Mouse (Mus musculus) liver, embryonic 11.5 days (tissue): ENCODE data around the gene Sds. TPM values are rescaled to one million over a fixed set of nuclear protein-coding genes. Genes with fewer than 3 reads are reported as not detected.

Experiments used
- ATAC-seq: fragments of 200-750 bp; cut with Nextera tagmentation; replicated peaks from 2 replicates; pipeline ENCODE4 v1.8.0; 2017; ENCODE audit warnings: moderate number of reproducible peaks, mild to moderate bottlenecking, moderate TSS enrichment, moderate library complexity; ENCODE audit not compliant: low FRiP score
- DNase-seq: peaks from one replicate; pipeline ENCODE4 v3.0.0-alpha.2; 2017; ENCODE audit warnings: low spot score
- H3K27ac ChIP-seq: fragments of 300-500 bp; sonication (generic); 2 replicates; pipeline ENCODE4 v1.5.1; 2014; ENCODE audit warnings: mild to moderate bottlenecking, low read depth, low read length, control low read depth
- H3K27me3 ChIP-seq: fragments of 300-500 bp; sonication (generic); replicated peaks from 2 replicates; pipeline ENCODE4 v1.6.1; 2014; ENCODE audit warnings: low read length, mixed read lengths; ENCODE audit not compliant: control insufficient read depth, insufficient read depth
- H3K36me3 ChIP-seq: fragments of 300-500 bp; sonication (generic); 2 replicates; pipeline ENCODE4 v1.6.1; 2014; ENCODE audit warnings: mild to moderate bottlenecking, low read length, moderate library complexity, mixed read lengths; ENCODE audit not compliant: control insufficient read depth, insufficient read depth
- H3K4me1 ChIP-seq: fragments of 300-500 bp; sonication (generic); replicated peaks from 2 replicates; pipeline ENCODE4 v1.6.1; 2014; ENCODE audit warnings: low read length, mixed read lengths; ENCODE audit not compliant: control insufficient read depth, insufficient read depth
- H3K4me2 ChIP-seq: fragments of 300-500 bp; sonication (generic); 2 replicates; pipeline ENCODE4 v1.6.1; 2014; ENCODE audit warnings: mild to moderate bottlenecking, control low read depth, moderate library complexity
- H3K4me3 ChIP-seq: fragments of 300-500 bp; sonication (generic); 2 replicates; pipeline ENCODE4 v1.5.1; 2014; ENCODE audit warnings: low read depth, low read length, control low read depth
- H3K9ac ChIP-seq: fragments of 300-500 bp; sonication (generic); 2 replicates; pipeline ENCODE4 v1.6.1; 2014; ENCODE audit warnings: low read depth, low read length, control low read depth
- H3K9me3 ChIP-seq: fragments of 300-500 bp; sonication (generic); 2 replicates; pipeline ENCODE4 v1.6.1; 2016; ENCODE audit warnings: low read length, inconsistent platforms, mixed read lengths; ENCODE audit not compliant: control insufficient read depth
- WGBS: fragments of 180-500 bp; shearing (Covaris S2); extraction: QIAGEN DNeasy Blood & Tissue Kit; methylation state at CpG from one replicate; pipeline ENCODE4 v1.1.7; 2014; 5-methylcytosine and 5-hydroxymethylcytosine counted together
- polyA plus RNA-seq: library from polyadenylated mRNA; unstranded; fragments of >200 nt; fragmentation: Nextera tagmentation; extraction: Ambion mirVana; gene quantifications from 2 replicates; pipeline ENCODE4 v1.2.1, GENCODE M21; 2014

The Sds gene
- polyA plus RNA-seq, 1 experiment from 2014 or later: not detected

DNA sequence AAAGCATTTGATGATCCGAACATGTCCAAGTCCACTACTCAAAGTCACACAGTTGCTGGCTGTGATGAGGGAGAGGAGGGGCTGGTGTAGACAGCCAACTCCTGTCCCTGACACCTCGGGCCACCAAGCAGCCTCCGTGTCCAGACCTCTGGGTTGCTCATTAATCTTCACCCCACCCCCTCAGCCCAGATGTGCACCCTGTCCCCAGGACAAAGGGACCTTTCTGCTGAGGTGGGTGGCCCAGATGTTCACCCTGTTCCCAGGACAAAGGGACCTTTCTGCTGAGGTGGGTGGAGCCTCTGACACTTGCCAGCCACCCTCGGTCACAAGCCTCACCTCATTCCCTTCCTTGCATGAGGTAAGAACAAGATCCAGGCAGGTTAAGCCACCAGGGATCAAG, 4.8 kb upstream of the Sds start:
- Histone ChIP-seq H3K4me2 (no peak overlapping the region), H3K4me3 (no peak overlapping the region), H3K9me3 (no peaks in the 10 kb centered on the region), H3K9ac (no peak overlapping the region), H3K36me3 (no peaks in the 10 kb centered on the region), H3K27ac (no peak overlapping the region), H3K27me3 (peaks cover 10% of the 10 kb centered on the region; the same call in 1 of the 2 replicates), H3K4me1 (no peaks in the 10 kb centered on the region)
- ATAC-seq (no peak), DNase-seq (no peak)
- 46% methylated on average over 4 of the region's 4 CpGs for WGBS

DNA sequence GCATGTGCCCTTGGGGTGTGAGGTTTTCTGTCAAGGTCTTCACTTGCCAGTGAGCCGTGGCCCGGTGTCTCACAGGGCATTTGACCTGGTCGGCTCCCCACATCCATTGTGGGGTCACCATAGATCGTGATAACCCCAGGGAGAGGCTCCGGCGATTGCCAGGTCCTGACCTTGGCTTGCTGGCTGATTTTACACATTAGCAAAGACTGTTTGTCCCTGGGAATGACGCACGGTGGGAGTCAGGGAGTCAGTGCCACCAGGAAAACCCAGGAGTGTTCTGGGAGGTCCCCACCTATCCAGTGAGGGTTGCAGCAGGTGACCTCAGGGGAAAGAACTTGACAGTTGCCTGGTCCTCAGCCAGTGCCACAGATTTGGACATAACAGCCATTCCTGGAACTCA, 3.6 kb upstream of the Sds start, which contains the start of gene Sdsl:
Sdsl (minus strand) TSS at position 41 of the 400 bp plus-strand sequence.
- no peak within 1 kb of the TSS for H3K9ac ChIP-seq
- H3K4me3 ChIP-seq: no peak within 1 kb of the TSS
- H3K36me3 ChIP-seq: no peaks in the 10 kb centered on the region
- H3K4me2 ChIP-seq: no peak within 1 kb of the TSS
- no peaks in the 10 kb centered on the region for H3K4me1 ChIP-seq
- no peak for DNase-seq
- H3K27ac ChIP-seq: no peak within 1 kb of the TSS
- ATAC-seq: no peak
- peaks cover 17% of the 10 kb centered on the region; the same call in 1 of the 2 replicates for H3K27me3 ChIP-seq
- 65% methylated on average over 8 of the region's 8 CpGs for WGBS
- no peaks in the 10 kb centered on the region for H3K9me3 ChIP-seq

DNA sequence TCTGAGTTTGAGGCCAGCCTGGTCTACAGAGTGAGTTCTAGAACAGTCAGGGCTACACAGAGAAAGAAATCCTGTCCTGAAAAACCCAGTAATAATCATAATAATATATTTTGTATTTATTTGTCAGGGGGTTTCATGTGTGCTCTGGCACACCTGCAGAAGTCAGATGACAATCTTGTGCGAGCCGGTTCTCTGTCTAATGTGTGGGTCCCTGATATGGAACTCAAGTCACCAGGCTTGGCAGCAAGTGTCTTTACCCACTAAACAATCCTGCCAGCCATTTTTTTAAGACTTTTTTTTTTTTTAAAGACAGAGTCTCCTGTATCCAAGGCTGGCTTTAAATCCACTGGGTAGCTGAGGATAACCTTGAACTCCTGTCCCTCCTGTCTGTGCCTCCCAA, 3.0 kb upstream of the Sds start:
- 87% methylated on average over 2 of the region's 2 CpGs for WGBS
- no peak overlapping the region for H3K9ac ChIP-seq
- H3K27ac ChIP-seq: no peak overlapping the region
- no peak overlapping the region for H3K4me2 ChIP-seq
- no peaks in the 10 kb centered on the region for H3K4me1 ChIP-seq
- H3K4me3 ChIP-seq: no peak overlapping the region
- ATAC-seq (no peak), DNase-seq (no peak)
- H3K27me3 ChIP-seq: peaks cover 17% of the 10 kb centered on the region; the same call in 1 of the 2 replicates
- no peaks in the 10 kb centered on the region for H3K9me3 ChIP-seq
- H3K36me3 ChIP-seq: no peaks in the 10 kb centered on the region

DNA sequence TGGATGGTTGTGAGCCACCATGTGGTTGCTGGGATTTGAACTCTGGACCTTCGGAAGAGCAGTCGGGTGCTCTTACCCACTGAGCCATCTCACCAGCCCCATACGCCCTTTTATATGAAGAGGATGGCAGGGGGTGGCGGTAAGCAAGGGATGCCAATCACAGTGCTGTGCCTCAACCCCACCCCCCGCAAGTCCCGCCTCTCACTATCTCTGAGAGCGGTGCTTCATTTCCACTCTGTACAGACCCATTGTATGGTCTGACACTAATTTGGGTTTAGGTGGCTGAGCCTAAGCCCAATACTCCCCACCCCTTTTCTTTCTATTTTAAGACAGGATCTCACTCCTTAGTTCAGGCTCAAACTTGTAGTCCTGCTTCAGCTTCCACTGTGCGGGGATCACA, 465 bp upstream of the Sds start:
- H3K27ac ChIP-seq: no peak overlapping the region
- no peak overlapping the region for H3K4me3 ChIP-seq
- H3K9me3 ChIP-seq: no peaks in the 10 kb centered on the region
- WGBS: 50% methylated on average over 8 of the region's 8 CpGs
- peaks cover 20% of the 10 kb centered on the region for H3K27me3 ChIP-seq
- no peaks in the 10 kb centered on the region for H3K36me3 ChIP-seq
- H3K4me2 ChIP-seq: peak overlapping the region; percentile 17; the same call in 1 of the 2 replicates
- no peak overlapping the region for H3K9ac ChIP-seq
- no peak for DNase-seq
- ATAC-seq: no peak
- no peaks in the 10 kb centered on the region for H3K4me1 ChIP-seq

DNA sequence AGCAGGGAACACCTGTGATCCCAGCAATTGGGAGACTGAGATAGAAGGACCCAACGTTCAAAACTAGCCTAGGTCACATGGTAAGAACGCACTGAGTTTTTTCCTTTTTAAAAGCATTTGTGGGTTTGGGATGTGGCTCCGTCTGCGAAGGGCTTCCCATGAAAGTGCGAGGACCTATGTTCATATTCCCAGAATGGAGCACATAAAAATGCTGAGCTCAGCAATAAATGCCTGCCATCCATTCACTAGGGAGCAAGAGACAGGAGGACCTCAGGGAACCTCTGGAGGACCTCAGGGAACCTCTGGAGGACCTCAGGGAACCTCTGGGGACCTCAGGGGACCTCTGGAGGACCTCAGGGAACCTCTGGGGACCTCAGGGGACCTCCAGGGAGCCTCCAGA, 1.7 kb downstream of the Sds start:
- H3K9ac ChIP-seq: no peak overlapping the region
- no peak for ATAC-seq
- H3K4me2 ChIP-seq: no peak overlapping the region
- no peaks in the 10 kb centered on the region for H3K36me3 ChIP-seq
- DNase-seq: no peak
- H3K27ac ChIP-seq: no peak overlapping the region
- peaks cover 20% of the 10 kb centered on the region for H3K27me3 ChIP-seq
- no peaks in the 10 kb centered on the region for H3K4me1 ChIP-seq
- H3K4me3 ChIP-seq: no peak overlapping the region
- H3K9me3 ChIP-seq: no peaks in the 10 kb centered on the region
- WGBS: 85% methylated on average over 5 of the region's 5 CpGs

DNA sequence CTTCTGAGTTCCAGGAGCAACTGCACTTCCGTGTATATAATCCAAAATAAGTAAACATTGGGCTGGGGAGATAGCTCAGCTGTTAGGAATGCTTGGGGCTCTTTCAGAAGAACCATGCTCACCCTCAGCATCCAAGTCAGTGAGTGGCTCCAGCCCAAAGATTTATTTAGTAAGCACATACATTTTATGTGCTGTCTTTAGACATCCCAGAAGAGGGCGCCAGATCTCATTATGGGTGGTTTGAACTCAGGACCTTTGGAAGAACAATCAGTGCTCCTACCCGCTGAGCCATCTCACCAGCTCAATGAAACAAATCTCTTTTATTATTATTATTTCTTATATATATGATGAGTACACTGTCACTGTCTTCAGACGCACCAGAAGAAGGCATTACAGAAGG, 3.2 kb downstream of the Sds start:
- Histone ChIP-seq H3K4me1 (no peaks in the 10 kb centered on the region), H3K9ac (no peak overlapping the region), H3K27ac (no peak overlapping the region), H3K4me3 (no peak overlapping the region), H3K27me3 (peaks cover 17% of the 10 kb centered on the region), H3K4me2 (no peak overlapping the region), H3K9me3 (no peaks in the 10 kb centered on the region), H3K36me3 (no peaks in the 10 kb centered on the region)
- no peak for ATAC-seq
- 58% methylated on average over 4 of the region's 4 CpGs for WGBS
- no peak for DNase-seq

DNA sequence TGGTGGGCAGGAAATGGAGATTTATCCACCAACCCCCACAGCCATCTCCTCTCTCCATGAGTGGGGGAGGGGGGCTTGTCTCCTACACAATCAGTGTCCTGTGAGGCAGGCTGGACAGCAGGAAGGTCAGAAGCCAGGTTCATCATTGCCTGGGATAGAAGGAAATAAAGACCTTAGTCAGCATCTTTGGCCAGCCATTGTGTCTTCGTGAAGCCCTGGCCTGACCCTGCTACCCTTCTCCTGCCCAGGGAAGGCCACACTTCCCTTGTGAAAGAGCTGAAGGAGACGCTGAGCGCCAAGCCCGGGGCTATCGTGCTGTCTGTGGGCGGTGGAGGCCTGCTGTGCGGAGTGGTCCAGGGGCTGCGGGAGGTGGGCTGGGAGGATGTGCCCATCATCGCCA, 4.9 kb downstream of the Sds start:
- H3K4me2 ChIP-seq: no peak overlapping the region
- 74% methylated on average over 9 of the region's 9 CpGs for WGBS
- ATAC-seq: no peak
- no peaks in the 10 kb centered on the region for H3K36me3 ChIP-seq
- H3K27ac ChIP-seq: no peak overlapping the region
- H3K27me3 ChIP-seq: peaks cover 13% of the 10 kb centered on the region
- no peak overlapping the region for H3K4me3 ChIP-seq
- DNase-seq: no peak
- no peaks in the 10 kb centered on the region for H3K4me1 ChIP-seq
- no peaks in the 10 kb centered on the region for H3K9me3 ChIP-seq
- H3K9ac ChIP-seq: no peak overlapping the region

DNA sequence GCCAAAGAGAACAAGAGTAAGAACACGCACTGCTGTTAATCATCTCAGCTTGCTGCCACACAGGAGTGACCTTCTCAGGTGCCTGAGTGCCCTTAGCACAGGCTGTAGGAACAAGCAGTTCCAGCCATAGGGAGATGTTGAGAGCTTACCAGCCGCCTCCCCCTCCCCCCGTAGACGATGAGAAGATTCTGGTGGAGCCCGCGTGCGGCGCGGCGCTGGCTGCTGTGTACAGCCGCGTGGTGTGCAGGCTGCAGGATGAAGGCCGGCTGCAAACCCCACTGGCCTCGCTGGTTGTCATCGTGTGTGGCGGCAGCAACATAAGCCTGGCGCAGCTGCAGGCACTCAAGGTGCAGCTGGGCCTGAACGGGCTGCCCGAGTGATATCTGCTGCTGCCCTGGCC, 7.1 kb downstream of the Sds start:
- Histone ChIP-seq H3K36me3 (no peaks in the 10 kb centered on the region; the same call in 1 of the 2 replicates), H3K9ac (no peak overlapping the region), H3K4me3 (no peak overlapping the region), H3K4me2 (no peak overlapping the region), H3K27me3 (peaks cover 2% of the 10 kb centered on the region), H3K9me3 (no peaks in the 10 kb centered on the region), H3K27ac (no peak overlapping the region), H3K4me1 (no peaks in the 10 kb centered on the region)
- WGBS: 82% methylated on average over 19 of the region's 19 CpGs
- ATAC-seq (no peak), DNase-seq (no peak)

DNA sequence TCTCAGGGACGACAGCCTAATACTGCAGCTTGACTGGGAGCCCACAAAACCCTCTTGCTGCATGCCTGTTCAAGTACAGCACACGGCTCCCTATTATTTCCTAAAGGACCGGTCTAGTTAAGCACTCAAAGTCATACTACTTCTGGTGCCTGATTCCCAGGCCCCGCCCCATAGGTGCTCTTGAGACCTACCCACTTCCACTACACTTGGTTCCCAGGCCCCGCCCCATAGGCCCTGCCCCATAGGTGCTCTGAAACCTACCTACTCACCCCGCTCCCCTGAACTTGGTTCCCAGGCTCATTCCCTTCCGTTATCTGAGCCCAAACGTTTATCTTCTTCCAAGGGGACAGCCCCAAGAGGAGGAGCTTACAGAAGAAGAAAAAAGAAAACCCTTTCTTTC, 11.5 kb downstream of the Sds start:
- Histone ChIP-seq H3K4me1 (no peaks in the 10 kb centered on the region), H3K27me3 (no peaks in the 10 kb centered on the region), H3K27ac (no peak overlapping the region), H3K9me3 (no peaks in the 10 kb centered on the region), H3K9ac (no peak overlapping the region), H3K4me3 (no peak overlapping the region), H3K4me2 (no peak overlapping the region), H3K36me3 (peaks cover 6% of the 10 kb centered on the region; the same call in 1 of the 2 replicates)
- ATAC-seq: no peak
- DNase-seq: no peak
- WGBS: 81% methylated on average over 8 of the region's 8 CpGs
